Mouse (Mus musculus): ENCODE measurements at regions not wholly inside any gene's neighbourhood (a gene's known extent, or its start where the extent isn't known, plus 50 kb on each side); places are given as distances from the start of the nearest gene placed in this dataset.

GRCm38 (mm10) chr12:112333125-112334079 is 155.8 kb upstream of the A530016L24Rik start:
- no peaks in the 10 kb centered on the region for H3K9me3 ChIP-seq (ENCODE audit: low read length)
- TF ChIP-seq POU5F1 (IDR thresholded peaks at IDR 0.05; ENCODE audit: borderline replicate concordance, low read length) (no peak), NANOG (IDR thresholded peaks at IDR 0.05; ENCODE audit: borderline replicate concordance, low read length) (no peak), CTCF (conservative IDR thresholded peaks at IDR 0.05; ENCODE audit: low read length) (no peak)
- no peak overlapping the region for H3K4me3 ChIP-seq (replicated peaks; ENCODE audit: low read length)
- H3K36me3 ChIP-seq (ENCODE audit: insufficient read depth, low read length): no peaks in the 10 kb centered on the region
- H3K27me3 ChIP-seq (ENCODE audit: insufficient read depth, low read length): peaks cover 36% of the 10 kb centered on the region
- H3K4me1 ChIP-seq (replicated peaks; ENCODE audit: low read depth, low read length): peaks cover 19% of the 10 kb centered on the region

GRCm38 (mm10) chr12:112334106-112334855 is 155.0 kb upstream of the A530016L24Rik start:
- Histone ChIP-seq H3K4me3 (replicated peaks; ENCODE audit: low read length) (no peak overlapping the region), H3K4me1 (replicated peaks; ENCODE audit: low read depth, low read length) (peaks cover 15% of the 10 kb centered on the region), H3K36me3 (ENCODE audit: insufficient read depth, low read length) (no peaks in the 10 kb centered on the region), H3K27me3 (ENCODE audit: insufficient read depth, low read length) (peaks cover 31% of the 10 kb centered on the region), H3K9me3 (ENCODE audit: low read length) (no peaks in the 10 kb centered on the region)
- TF ChIP-seq CTCF (conservative IDR thresholded peaks at IDR 0.05; ENCODE audit: low read length) (no peak), NANOG (IDR thresholded peaks at IDR 0.05; ENCODE audit: borderline replicate concordance, low read length) (no peak), POU5F1 (IDR thresholded peaks at IDR 0.05; ENCODE audit: borderline replicate concordance, low read length) (no peak)

- H3K4me3 ChIP-seq (replicated peaks; ENCODE audit: low read length): no peak overlapping the region
Measured at GRCm38 (mm10) chr12:112335641-112336040, 153.6 kb upstream of the A530016L24Rik start.

GRCm38 (mm10) chr12:112336691-112337295 is 152.5 kb upstream of the A530016L24Rik start:
- peaks cover 38% of the 10 kb centered on the region for H3K27me3 ChIP-seq (ENCODE audit: insufficient read depth, low read length)
- H3K9me3 ChIP-seq (ENCODE audit: low read length): no peaks in the 10 kb centered on the region
- TF ChIP-seq NANOG (IDR thresholded peaks at IDR 0.05; ENCODE audit: borderline replicate concordance, low read length) (no peak), POU5F1 (IDR thresholded peaks at IDR 0.05; ENCODE audit: borderline replicate concordance, low read length) (no peak), CTCF (conservative IDR thresholded peaks at IDR 0.05; ENCODE audit: low read length) (no peak)
- 0 out of 2 replicates have a peak, but pooled peaks cover 13% of the 10 kb centered on the region for H3K4me1 ChIP-seq (replicated peaks; ENCODE audit: low read depth, low read length)
- H3K36me3 ChIP-seq (ENCODE audit: insufficient read depth, low read length): no peaks in the 10 kb centered on the region
- H3K4me3 ChIP-seq (replicated peaks; ENCODE audit: low read length): no peak overlapping the region

More at GRCm38 (mm10) chr12:112335641-112336040, 153.6 kb upstream of the A530016L24Rik start:
- Histone ChIP-seq H3K27me3 (ENCODE audit: insufficient read depth, low read length) (peaks cover 35% of the 10 kb centered on the region), H3K4me1 (replicated peaks; ENCODE audit: low read depth, low read length) (0 out of 2 replicates have a peak, but pooled peaks cover 13% of the 10 kb centered on the region), H3K9me3 (ENCODE audit: low read length) (no peaks in the 10 kb centered on the region), H3K36me3 (ENCODE audit: insufficient read depth, low read length) (no peaks in the 10 kb centered on the region)
- TF ChIP-seq CTCF (conservative IDR thresholded peaks at IDR 0.05; ENCODE audit: low read length) (no peak), NANOG (IDR thresholded peaks at IDR 0.05; ENCODE audit: borderline replicate concordance, low read length) (no peak), POU5F1 (IDR thresholded peaks at IDR 0.05; ENCODE audit: borderline replicate concordance, low read length) (no peak)

- Histone ChIP-seq H3K4me1 (replicated peaks; ENCODE audit: low read depth, low read length) (0 out of 2 replicates have a peak, but pooled peaks cover 13% of the 10 kb centered on the region), H3K4me3 (replicated peaks; ENCODE audit: low read length) (no peak overlapping the region), H3K27me3 (ENCODE audit: insufficient read depth, low read length) (peaks cover 35% of the 10 kb centered on the region), H3K9me3 (ENCODE audit: low read length) (no peaks in the 10 kb centered on the region), H3K36me3 (ENCODE audit: insufficient read depth, low read length) (no peaks in the 10 kb centered on the region)
- TF ChIP-seq POU5F1 (IDR thresholded peaks at IDR 0.05; ENCODE audit: borderline replicate concordance, low read length) (no peak), NANOG (IDR thresholded peaks at IDR 0.05; ENCODE audit: borderline replicate concordance, low read length) (no peak), CTCF (conservative IDR thresholded peaks at IDR 0.05; ENCODE audit: low read length) (no peak)
Measured at GRCm38 (mm10) chr12:112337443-112337842, 151.8 kb upstream of the A530016L24Rik start.

GRCm38 (mm10) chr12:112338976-112339375 is 150.3 kb upstream of the A530016L24Rik start:
- Histone ChIP-seq H3K9me3 (ENCODE audit: low read length) (no peaks in the 10 kb centered on the region), H3K4me1 (replicated peaks; ENCODE audit: low read depth, low read length) (0 out of 2 replicates have a peak, but pooled peaks cover 8% of the 10 kb centered on the region), H3K4me3 (replicated peaks; ENCODE audit: low read length) (no peak overlapping the region), H3K27me3 (ENCODE audit: insufficient read depth, low read length) (peaks cover 33% of the 10 kb centered on the region), H3K36me3 (ENCODE audit: insufficient read depth, low read length) (no peaks in the 10 kb centered on the region)
- TF ChIP-seq CTCF (conservative IDR thresholded peaks at IDR 0.05; ENCODE audit: low read length): no peak
- no peak for TF ChIP-seq NANOG (IDR thresholded peaks at IDR 0.05; ENCODE audit: borderline replicate concordance, low read length)
- TF ChIP-seq POU5F1 (IDR thresholded peaks at IDR 0.05; ENCODE audit: borderline replicate concordance, low read length): no peak

- no peak for TF ChIP-seq POU5F1 (IDR thresholded peaks at IDR 0.05; ENCODE audit: borderline replicate concordance, low read length)
- TF ChIP-seq CTCF (conservative IDR thresholded peaks at IDR 0.05; ENCODE audit: low read length): no peak
- no peak for TF ChIP-seq NANOG (IDR thresholded peaks at IDR 0.05; ENCODE audit: borderline replicate concordance, low read length)
Measured at GRCm38 (mm10) chr12:112339481-112340179, 149.6 kb upstream of the A530016L24Rik start.

More at GRCm38 (mm10) chr12:112339481-112340179, 149.6 kb upstream of the A530016L24Rik start:
- H3K4me3 ChIP-seq (replicated peaks; ENCODE audit: low read length): no peak overlapping the region
- no peaks in the 10 kb centered on the region for H3K36me3 ChIP-seq (ENCODE audit: insufficient read depth, low read length)
- 0 out of 2 replicates have a peak, but pooled peaks cover 8% of the 10 kb centered on the region for H3K4me1 ChIP-seq (replicated peaks; ENCODE audit: low read depth, low read length)
- H3K9me3 ChIP-seq (ENCODE audit: low read length): no peaks in the 10 kb centered on the region
- H3K27me3 ChIP-seq (ENCODE audit: insufficient read depth, low read length): peaks cover 30% of the 10 kb centered on the region

Measured in E14TG2a.4 (cell line).